Mouse (Mus musculus) lung, postnatal 0 days (tissue): ENCODE measurements at regions not wholly inside any gene's neighbourhood (a gene's known extent, or its start where the extent isn't known, plus 50 kb on each side); places are given as distances from the start of the nearest gene placed in this dataset.

ENCODE experiments used
- ATAC-seq: fragments of 200-750 bp; cut with Nextera tagmentation; 2 replicates; pipeline ENCODE4 v1.8.0; 2017; ENCODE audit warnings: moderate library complexity
- DNase-seq: peaks from one replicate; pipeline ENCODE4 v3.0.0-alpha.2; 2016; ENCODE audit warnings: low spot score
- H3K27ac ChIP-seq: fragments of 300-500 bp; sonication (generic); 2 replicates; pipeline ENCODE4 v1.5.1; 2014; ENCODE audit warnings: antibody characterized with exemption, mild to moderate bottlenecking, low read length, mixed read lengths
- H3K27me3 ChIP-seq: fragments of 300-500 bp; sonication (generic); replicated peaks from 2 replicates; pipeline ENCODE4 v1.6.1; 2014; ENCODE audit warnings: low read length, mixed read lengths; ENCODE audit not compliant: insufficient read depth
- H3K36me3 ChIP-seq: fragments of 300-500 bp; sonication (generic); 2 replicates; pipeline ENCODE4 v1.6.1; 2014; ENCODE audit warnings: low read length, mixed read lengths; ENCODE audit not compliant: insufficient read depth
- H3K4me1 ChIP-seq: fragments of 300-500 bp; sonication (generic); 2 replicates; pipeline ENCODE4 v1.6.1; 2014; ENCODE audit warnings: antibody characterized with exemption, low read depth, low read length, mixed read lengths; ENCODE audit not compliant: insufficient read depth
- H3K4me2 ChIP-seq: fragments of 300-500 bp; sonication (generic); replicated peaks from 2 replicates; pipeline ENCODE4 v1.6.1; 2014; ENCODE audit warnings: low read depth, mild to moderate bottlenecking, low read length, moderate library complexity, mixed read lengths
- H3K4me3 ChIP-seq: fragments of 300-500 bp; sonication (generic); 2 replicates; pipeline ENCODE4 v1.5.1; 2014; ENCODE audit warnings: low read depth, low read length
- H3K9ac ChIP-seq: fragments of 300-500 bp; sonication (generic); replicated peaks from 2 replicates; pipeline ENCODE4 v1.6.1; 2014; ENCODE audit warnings: low read depth, mild to moderate bottlenecking
- H3K9me3 ChIP-seq: fragments of 300-500 bp; sonication (generic); 2 replicates; pipeline ENCODE4 v1.6.1; 2016; ENCODE audit warnings: low read length, mixed read lengths
- CTCF ChIP-seq: IDR thresholded peaks from 2 replicates; pipeline ENCODE4 v1.5.1; 2016; ENCODE audit warnings: antibody characterized with exemption, mild to moderate bottlenecking
- EP300 ChIP-seq: IDR thresholded peaks from 2 replicates; pipeline ENCODE4 v1.6.1; 2016; ENCODE audit warnings: antibody characterized with exemption, mild to moderate bottlenecking, control low read depth
- WGBS: fragments of 180-500 bp; shearing (Covaris S2); extraction: QIAGEN DNeasy Blood & Tissue Kit; methylation state at CpG from one replicate; pipeline ENCODE4 v1.1.7; 2014; 5-methylcytosine and 5-hydroxymethylcytosine counted together

- Histone ChIP-seq H3K27me3 (no peaks in the 10 kb centered on the region), H3K9me3 (no peaks in the 10 kb centered on the region), H3K4me3 (no peak overlapping the region), H3K4me1 (no peaks in the 10 kb centered on the region), H3K27ac (0 out of 2 replicates have a peak overlapping the region, but pooled peaks have one; percentile 26), H3K9ac (no peak overlapping the region), H3K36me3 (no peaks in the 10 kb centered on the region), H3K4me2 (no peak overlapping the region)
- WGBS = 45% methylated on average over 3 of the region's 3 CpGs
- DNase-seq = peak; percentile 64
- TF ChIP-seq CTCF (no peak), EP300 (0 out of 2 replicates have a peak, but pooled peaks have one; percentile 9)
- peak; percentile 82 for ATAC-seq
Measured at GRCm38 (mm10) chr4:83102022-83102421, 49.9 kb upstream of the Frem1 start.
